Mouse (Mus musculus) retina, adult 2 months (tissue): Measurements from ENCODE around the gene Ldlrad3.
A peak's percentile ranks its signal among the peaks of the same experiment; 100 is the strongest.

Experiments used
- DNase-seq: peaks from one replicate; pipeline ENCODE4 v3.0.0-alpha.2; 2012; ENCODE audit warnings: low read depth, low spot score

Ldlrad3 gene

DNA sequence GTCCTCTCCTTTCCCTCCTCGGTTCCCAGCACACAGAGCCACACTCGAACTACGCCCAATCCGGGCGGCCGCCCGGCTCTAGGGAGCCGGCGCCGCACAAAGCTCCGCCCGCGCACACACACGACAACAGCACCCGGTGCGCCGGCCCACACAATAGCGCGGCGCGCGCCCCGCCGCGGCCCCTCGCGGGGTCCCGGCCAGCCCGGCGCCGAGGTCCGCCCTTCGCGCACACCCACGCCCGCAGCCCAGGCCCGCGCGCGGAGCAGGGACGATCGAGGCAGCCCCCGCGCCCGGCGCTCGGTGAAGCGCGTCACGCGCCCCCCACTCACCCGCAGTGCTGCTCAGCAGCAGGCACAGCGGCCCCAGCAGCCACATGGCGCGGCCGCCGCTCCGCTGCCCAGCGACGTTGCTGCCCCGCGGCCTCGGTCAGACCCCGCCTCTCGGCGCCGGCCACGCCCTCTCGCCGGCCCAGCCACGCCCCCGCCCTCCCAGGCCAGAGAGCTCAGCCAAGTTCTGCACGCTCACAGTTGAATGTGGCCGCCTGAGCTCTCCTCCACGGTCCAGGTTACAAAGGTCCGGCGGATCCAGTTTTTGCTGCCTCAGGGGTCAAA is at the start of gene Ldlrad3:
Ldlrad3 (minus strand) TSS at position 435 of the 611 bp plus-strand sequence.
- peak; percentile 50 for DNase-seq

GRCm38 (mm10) chr2:102231470-102231869 is 45.3 kb upstream of the Ldlrad3 start:
- DNase-seq, result no peak

DNA sequence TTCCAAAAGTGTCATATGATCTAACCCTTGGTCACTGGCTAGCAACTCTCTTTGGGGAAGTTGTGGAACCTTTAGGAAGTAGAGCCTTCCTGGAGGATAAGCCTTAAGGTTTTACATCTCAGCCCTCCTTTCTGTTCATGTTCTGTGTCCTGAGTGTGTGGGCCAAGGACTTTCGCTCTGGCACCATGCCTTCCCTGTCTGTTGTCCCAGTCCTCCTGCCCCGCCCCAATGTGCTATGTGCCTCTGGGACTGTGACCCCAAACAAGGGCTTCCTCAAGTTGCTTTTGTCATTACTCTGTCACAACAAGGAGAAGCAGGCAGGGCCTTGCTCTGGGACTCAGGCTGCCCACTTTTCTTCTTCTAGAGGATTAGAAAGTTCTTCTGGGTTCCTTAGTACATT is 42.9 kb upstream of the Ldlrad3 start:
- DNase-seq, result no peak

DNA sequence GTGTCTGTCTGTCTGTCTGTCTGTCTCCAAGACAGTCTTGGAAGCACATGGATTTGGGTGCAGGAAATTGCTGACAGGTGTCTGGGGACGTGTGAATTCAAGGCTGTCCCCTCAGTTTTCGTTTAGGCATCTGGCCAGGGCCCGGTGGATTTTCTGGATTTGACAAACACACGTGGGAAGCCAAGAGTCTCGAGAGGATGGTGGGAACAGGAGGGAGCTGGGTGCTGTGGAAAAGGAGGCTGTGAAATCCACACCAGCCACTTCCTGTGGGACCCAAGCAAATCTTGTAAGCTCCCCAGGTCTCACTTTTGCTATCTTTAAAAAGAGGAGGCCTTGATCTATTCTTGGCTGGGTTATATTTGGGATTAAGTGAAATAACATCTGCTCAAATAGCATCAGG is 42.1 kb upstream of the Ldlrad3 start:
- DNase-seq, result no peak

DNA sequence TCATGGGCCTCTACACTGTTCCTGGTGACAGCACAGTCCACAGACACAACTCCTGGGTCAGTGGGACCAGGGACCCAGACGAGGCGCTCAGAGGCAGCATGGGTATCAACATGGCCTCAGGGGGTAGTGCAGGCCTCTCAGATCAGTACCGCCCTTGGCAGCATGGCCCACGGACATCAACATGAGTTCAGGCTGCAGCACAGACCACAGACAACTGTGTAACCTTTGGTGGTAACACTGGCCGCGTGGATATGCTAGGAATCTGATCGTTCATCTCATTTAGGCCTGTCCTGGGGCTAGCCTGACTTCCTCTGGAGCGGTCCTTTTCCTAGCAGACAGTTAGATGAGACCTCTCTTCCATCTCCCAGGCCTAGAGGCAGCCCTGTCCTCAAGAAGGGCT is 41.7 kb upstream of the Ldlrad3 start:
- no peak for DNase-seq

- DNase-seq, result no peak
Observed at GRCm38 (mm10) chr2:102226274-102226673, 40.1 kb upstream of the Ldlrad3 start.

GRCm38 (mm10) chr2:102223355-102224128 is 37.4 kb upstream of the Ldlrad3 start:
- DNase-seq, result no peak

GRCm38 (mm10) chr2:102222749-102223148 is 36.6 kb upstream of the Ldlrad3 start:
- DNase-seq, result no peak

GRCm38 (mm10) chr2:102216817-102217216 is 30.6 kb upstream of the Ldlrad3 start:
- no peak for DNase-seq

GRCm38 (mm10) chr2:102212096-102212495 is 25.9 kb upstream of the Ldlrad3 start:
- no peak for DNase-seq

GRCm38 (mm10) chr2:102205672-102206399 is 19.7 kb upstream of the Ldlrad3 start:
- DNase-seq, result no peak

DNA sequence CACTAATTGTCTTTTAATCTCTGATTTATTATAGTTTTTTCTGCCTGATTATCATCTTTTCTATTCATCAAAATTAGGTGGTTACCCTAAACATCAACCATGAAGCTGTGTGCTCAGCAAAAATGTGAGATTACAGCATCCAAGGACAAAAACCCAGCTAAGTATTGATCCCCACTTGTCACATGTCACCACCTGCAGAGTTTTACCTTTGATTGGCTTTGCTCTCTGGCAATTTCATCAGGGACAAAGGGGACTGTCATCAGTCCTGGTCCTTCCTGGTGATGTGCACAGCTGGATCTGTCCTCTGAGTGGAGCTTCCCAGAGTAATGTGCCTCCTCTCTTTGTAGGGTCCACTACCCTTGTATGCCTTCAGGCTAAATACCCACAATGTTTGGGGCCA is 17.3 kb upstream of the Ldlrad3 start:
- no peak for DNase-seq

GRCm38 (mm10) chr2:102202211-102202770 is 16.1 kb upstream of the Ldlrad3 start:
- DNase-seq, result no peak

- no peak for DNase-seq
Observed at GRCm38 (mm10) chr2:102201198-102201948, 15.2 kb upstream of the Ldlrad3 start.

DNA sequence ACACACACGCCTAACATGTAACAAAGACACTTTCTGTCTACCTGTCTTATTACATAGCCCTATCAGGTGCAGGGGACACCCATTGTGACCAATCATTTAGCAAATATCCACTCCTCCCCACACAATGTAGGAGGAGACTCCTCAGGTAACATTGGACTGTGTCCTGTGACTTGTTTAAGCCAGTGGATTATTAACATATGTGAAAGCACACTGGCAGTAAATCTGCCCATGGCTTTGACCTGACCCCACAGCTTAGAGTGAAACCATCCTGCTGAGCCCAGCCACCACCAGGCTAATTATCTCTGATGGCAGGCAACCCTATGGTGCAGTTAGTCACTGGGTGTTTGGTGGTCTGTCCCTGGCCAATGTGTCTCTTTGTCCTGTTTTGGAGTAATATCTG is 11.1 kb upstream of the Ldlrad3 start:
- peak; percentile 22 for DNase-seq

GRCm38 (mm10) chr2:102196709-102197108 is 10.5 kb upstream of the Ldlrad3 start:
- DNase-seq, result no peak

DNA sequence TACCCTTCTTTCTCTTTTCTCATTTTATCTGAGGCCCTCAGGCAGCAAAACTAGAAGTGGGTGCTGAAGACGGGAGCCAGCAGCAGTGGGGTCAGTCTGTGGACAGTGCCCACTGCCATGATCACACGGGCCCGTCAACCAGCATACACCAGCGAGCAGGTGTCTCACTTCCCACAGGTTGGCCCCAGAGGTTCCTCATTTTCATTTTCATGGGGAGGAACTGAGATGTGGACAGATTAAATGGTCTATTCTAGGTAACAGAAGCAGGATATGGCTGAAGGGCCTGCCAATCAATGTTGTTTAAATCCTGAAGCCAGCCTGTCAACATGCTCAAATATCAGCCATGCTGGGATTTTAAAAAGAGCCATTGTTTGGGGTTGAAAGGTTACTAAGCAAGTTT is 9.3 kb upstream of the Ldlrad3 start:
- no peak for DNase-seq

DNA sequence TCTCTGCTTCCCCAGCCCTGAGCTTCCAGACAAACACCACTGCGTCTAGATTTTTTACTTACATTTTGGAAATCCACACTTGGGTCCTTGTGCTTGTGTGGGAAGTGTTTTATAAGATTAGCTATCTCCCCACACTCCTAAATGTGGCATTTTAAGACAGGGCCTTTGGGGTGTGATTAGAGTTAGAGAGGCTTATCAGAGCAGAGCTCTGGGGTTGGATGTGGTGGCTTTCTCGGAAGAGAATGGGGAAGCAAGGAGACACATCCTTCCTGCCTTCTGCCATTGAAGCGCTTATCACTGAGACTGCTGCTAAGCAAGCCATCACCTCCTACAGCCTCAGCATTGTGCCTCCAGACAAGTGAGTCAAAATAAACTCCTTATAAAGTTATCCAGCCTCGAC is 8.1 kb upstream of the Ldlrad3 start:
- no peak for DNase-seq

DNA sequence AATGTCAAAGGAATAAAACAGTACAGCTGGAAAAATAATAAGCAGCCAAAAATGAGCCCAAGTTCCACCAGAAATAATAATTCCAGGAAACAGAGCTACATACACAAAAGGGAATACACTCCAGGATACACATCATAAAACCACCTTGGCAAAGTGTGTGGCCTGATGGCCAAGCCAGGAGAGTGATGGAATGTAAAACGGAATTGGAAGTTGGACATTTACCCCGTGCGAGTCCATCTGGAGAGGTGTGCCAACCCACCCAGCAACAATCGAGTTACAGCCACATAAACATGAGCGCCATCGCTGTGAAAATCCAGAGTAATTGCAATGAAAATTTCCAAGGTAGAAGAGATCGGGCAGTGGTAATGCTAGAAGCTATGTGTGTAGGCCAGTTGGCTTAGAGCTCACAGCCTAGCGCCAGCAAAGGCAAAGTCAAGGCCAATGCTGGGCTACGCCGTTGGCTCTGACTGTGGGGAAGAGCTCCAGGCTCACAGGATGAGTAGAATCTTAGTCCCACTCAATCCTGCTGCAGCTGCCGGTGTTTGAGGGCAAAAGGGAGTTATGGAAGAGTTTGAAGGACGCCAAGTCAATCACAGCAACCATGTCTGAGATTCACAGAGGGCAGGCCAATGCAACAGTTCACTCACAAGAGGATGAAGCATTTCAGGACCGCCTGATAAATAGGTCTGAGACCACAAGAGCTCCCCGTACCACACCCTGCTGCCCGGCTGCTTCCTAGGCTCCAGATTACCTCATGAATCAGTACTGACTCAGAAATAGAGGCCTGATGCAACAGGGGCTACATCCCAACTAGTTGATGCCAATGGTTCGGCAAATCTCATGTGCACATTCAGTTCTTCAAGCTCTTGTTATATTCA is 7.0 kb upstream of the Ldlrad3 start:
- no peak for DNase-seq

- no peak for DNase-seq
Observed at GRCm38 (mm10) chr2:102191736-102192135, 5.6 kb upstream of the Ldlrad3 start.

- DNase-seq, result no peak
Observed at GRCm38 (mm10) chr2:102190956-102191355, 4.8 kb upstream of the Ldlrad3 start.
